Mouse (Mus musculus) thymus, postnatal 10 days (tissue): ENCODE results near the gene Psg16.
A peak's percentile ranks its signal among the peaks of the same experiment; 100 is the strongest.

Source experiments
- DNase-seq, 2 experiments: peaks; one replicate each; pipeline ENCODE4 v3.0.0; 2021; ENCODE audit warnings: low spot score in 2 of 2

Psg16 gene

DNA sequence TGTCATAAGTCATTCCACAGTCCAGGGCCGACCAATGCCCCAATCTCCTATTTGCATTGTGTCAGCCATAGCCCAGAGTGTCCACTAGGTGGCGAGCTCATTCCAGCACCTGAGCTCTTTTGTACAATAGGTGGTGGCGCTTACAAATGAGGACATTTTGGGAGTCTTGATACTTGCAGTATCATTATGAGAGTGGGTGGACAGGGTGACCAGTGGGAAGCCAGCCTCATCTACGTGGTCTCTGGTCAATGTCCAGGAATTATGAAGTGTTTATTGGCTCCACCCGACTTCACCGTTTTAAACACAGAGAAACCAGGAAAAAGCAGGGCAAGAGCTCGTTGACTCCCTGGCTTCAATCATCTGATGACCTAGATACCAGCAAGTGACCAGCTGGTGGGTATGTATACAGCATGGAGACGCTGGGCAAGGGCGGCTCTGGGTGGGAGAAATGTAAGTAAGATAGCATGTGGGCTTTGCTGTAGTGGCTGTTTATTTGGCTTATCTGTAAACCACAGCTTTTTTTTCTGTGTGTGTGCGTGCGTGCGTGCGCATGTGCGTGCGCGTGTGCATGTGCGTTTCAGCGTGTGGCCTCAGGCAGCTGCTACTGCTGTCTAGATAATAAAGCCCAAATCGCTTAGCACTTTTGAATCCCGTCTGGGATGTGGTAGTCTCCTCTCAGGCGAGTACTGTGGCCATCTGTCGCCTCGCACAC, at the start of gene Psg16:
TSS of gene Psg16 (plus strand) at position 137 of the 712 bp plus-strand sequence.
- peak in 1 of 2 experiments; percentile 59 for DNase-seq

GRCm38 (mm10) chr7:17024141-17024540, 49.7 kb upstream of the Psg16 start:
- no peak for DNase-seq

GRCm38 (mm10) chr7:17024814-17025504, 48.9 kb upstream of the Psg16 start:
- peak; percentile 46 to 52 for DNase-seq

DNA sequence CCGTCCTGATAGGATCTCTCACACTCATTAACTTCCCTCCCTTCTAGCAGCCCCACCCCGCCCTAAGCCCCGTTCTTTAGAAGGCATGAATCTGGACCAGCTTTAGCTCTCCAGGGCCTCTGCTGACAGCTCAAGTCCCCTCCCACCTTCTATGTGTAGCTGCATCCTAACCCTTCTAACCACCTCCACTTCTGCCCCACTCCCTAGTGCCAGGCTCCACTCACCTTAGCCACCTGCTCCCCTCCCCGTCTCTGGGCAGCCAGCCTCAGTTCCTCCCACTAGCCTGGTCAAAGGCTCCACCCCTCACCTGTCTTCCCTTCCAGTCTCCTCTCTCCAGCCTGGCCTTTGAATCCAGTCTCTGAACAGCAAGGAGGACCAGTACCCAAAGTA, 48.3 kb upstream of the Psg16 start:
- DNase-seq, result no peak

GRCm38 (mm10) chr7:17025896-17026622, 47.8 kb upstream of the Psg16 start:
- no peak for DNase-seq

DNA sequence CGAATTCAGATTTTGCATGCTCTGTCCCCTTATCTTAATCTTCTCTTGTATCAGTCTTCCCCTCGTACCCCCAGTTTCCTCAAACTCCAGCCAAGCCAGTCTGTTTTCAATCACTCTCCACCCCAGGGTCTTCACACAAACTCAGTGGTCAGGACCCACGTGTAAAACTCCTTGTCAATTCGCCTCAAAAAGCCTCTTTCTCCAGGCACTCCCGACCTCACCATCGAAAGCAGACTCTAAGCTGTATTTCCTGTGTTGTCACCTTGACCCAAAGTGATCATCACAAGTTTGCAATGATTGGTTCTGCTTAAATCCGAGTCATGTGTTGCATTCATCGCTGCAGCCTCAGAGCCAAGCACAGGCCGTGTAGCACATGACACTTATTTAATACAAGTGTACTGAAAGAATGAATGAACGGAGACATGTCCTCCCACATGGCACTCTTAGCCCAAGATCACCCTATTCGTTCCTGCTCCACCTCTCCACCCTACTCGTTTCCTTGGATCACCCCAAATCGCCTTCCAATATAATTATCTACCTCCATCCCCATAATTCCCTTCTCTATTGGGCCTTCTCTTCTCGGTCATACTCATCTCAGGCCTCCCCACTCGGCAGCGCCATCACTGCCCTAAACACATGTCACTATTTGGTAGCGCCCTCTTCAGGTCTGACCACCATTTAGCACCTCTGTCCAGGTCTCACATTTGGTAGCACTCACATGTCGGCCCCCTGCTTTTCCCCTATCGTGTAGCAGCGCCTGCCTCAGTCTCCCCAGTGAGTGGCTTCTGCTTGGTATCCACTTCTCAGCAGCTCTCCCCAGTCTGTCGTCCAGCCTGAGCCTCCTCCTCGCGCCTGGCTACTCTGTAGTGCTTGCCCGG, 46.9 kb upstream of the Psg16 start:
- DNase-seq, result peak; percentile 32 to 47

DNA sequence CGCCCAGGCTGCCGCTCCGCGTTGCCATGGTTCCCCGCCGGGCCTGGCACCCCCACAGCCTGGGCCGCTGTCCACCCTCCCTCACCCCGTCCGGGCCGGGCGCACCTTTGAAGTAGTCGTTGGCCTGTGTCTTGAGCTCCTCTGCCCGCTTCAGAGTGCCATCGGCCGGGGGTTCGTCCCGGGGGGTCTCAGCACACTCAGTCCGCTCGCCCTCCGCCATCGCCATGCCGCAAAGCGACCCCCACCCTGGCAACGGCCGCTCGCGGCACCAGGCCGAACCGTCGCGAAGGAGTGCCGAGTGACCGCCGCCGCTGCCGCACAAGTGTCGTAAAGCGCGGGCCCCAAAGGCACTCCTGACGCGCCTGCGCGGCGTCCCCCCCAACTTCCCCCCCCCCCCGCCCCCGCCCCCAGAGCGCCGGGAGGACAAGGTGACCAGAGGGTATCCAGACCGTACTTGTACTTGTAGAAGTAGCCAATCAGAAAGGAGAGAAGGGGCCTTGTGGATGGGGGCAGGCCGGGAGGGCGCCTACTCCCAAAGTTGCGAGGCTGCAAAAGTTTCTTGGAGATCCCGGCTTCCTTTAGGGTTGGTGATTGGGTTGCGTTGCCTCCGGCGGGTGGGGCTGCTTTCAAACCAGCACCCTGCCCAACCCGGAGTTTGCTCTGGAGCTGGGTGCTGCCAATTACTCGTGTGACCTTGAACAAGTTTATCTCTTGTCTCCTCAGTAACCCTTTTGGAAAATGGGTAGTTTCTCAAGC, 46.1 kb upstream of the Psg16 start, which contains the start of gene Ppp5c:
TSS of gene Ppp5c (minus strand) at position 337 of the 756 bp plus-strand sequence.
- peak; percentile 76 to 77 for DNase-seq

- DNase-seq, result no peak
These were observed 44.9 kb upstream of the Psg16 start for GRCm38 (mm10) chr7:17028923-17029322.

GRCm38 (mm10) chr7:17030239-17030638, 43.6 kb upstream of the Psg16 start:
- DNase-seq, result no peak

DNA sequence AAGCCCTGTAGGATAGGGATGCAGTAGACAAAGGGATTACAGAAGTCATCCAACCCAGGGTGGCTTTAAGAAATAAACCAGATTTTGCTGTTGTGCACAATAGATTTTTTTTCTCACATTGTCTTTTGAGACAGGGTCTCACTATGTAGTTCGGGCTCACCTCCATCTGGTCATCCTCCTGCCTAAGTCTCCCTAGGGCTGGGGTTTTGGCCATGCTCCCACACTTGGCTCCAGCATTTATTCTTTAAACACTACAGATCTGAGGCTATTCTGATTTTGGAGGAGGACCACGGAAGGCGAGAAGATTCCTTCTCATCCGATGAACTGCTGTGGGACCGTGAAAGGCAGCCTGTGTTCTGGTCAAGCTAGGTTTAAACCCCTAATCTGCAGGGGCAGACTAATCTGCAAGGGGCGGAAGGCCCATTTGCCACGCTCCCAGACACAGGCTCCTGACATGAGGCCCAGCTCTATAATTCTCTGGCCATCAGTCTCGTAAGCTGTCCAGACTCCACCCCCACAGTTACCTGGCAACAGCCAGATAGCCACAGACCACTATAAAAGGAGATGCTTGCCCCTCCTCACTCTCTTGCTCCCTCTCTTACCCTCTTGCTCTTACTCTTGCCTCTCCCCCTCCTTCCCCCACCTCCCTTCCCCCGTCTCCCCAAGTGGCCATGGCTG, 35.7 kb upstream of the Psg16 start:
- no peak for DNase-seq

DNA sequence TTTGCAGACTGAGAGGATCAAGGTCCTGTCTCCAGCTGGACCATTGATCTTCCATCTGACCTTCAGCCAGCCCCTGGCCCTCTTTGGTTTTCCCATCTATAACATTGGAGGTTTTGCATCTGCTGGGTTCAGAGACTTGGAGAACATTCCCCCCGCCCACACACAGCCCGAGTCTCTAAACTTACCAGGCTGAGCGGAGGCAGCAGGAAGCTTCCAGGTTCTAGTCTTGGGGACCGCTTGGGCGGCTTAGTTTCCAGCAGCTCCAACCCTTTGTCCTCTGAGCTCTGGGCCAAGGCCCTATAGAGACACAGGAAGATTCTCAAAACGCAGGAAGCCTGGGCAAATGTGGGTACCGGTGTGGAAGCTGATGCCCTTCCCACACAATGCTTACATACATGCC, 34.5 kb upstream of the Psg16 start:
- no peak for DNase-seq

DNA sequence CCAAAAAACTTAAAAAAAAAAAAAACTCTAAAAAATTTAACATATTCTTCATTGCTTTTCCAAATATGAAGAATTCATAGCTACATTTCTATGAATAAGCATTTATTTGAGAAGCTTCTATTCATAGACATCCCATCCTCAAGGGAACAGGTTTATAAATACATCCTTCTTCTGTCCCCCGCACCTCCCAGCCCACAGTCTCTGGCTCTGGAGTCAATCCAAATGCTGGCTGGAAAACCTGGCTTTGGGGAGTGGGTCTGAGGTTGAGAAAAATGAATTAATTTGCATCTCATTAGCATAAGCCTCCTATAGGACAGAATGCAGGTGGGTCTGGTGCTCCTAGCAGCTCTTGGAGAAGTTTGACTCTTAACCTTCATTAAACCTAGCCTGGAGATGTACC, 28.1 kb upstream of the Psg16 start:
- no peak for DNase-seq

GRCm38 (mm10) chr7:17047041-17047682, 26.7 kb upstream of the Psg16 start:
- DNase-seq, result no peak

DNA sequence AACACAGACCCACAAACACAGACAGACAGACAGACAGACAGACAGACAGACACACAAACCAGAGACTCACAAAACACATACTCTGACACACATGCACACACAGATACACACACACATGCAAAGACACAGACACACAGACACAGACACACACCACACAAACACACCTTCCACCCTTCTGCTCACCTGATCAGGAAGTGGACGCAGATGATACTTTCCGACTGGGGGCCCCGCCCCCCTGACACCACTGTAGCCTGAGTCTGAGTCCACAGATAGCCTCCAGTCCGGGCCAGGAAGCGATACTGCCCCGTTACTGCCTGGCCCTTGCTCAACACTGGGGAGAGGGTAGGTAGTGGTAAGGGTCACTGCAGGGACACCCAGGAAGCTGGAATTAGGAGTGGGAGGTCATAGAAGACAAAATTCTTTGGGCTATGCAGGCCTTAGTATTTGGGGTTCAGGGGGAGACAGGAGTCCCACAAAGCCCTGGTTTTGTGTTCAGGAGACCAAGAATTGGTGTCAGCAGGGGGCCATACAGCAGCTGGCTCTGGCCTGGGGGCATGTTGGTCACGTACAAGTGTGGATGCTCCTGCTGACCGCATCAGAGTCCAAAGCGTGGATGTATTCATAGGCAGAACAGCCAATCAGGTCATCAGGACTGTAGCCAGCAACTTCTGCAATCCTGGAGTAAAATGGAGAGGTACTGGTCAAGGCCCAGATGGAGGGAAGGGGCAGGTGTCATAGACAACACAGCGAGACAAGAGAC, 25.2 kb upstream of the Psg16 start:
- DNase-seq, result no peak

GRCm38 (mm10) chr7:17050491-17050890, 23.3 kb upstream of the Psg16 start:
- no peak for DNase-seq

- peak; percentile 66 to 80 for DNase-seq
These were observed 22.8 kb upstream of the Psg16 start for GRCm38 (mm10) chr7:17050933-17051594.

- no peak for DNase-seq
These were observed 19.4 kb upstream of the Psg16 start for GRCm38 (mm10) chr7:17054325-17054989.
